Mouse (Mus musculus): ENCODE measurements at regions not wholly inside any gene's neighbourhood (a gene's known extent, or its start where the extent isn't known, plus 50 kb on each side); places are given as distances from the start of the nearest gene placed in this dataset.
"Not testable (repeated sequence)": the region's sequence is repeated elsewhere in the genome, so short reads cannot be mapped to it uniquely, and the experiment has no call there.

- WGBS: 2% methylated on average over 5 of the region's 5 CpGs
- H3K4me3 ChIP-seq: peak overlapping the region; percentile 56
- H3K9me3 ChIP-seq: no peaks in the 10 kb centered on the region
- no peaks in the 10 kb centered on the region for H3K27me3 ChIP-seq (ENCODE audit: poor library complexity, severe bottlenecking)
- H3K4me1 ChIP-seq: peaks cover 25% of the 10 kb centered on the region
- peak; percentile 45 for DNase-seq (ENCODE audit: extremely low spot score, low spot score)
- H3K27ac ChIP-seq: no peak overlapping the region
- H3K36me3 ChIP-seq (replicated peaks): no peaks in the 10 kb centered on the region
Observed at GRCm38 (mm10) chr9:104410211-104410610, 72.7 kb upstream of the Acpp start.

- H3K9me3 ChIP-seq: no peaks in the 10 kb centered on the region
- no peaks in the 10 kb centered on the region for H3K27me3 ChIP-seq (ENCODE audit: poor library complexity, severe bottlenecking)
- peak; percentile 16 for DNase-seq (ENCODE audit: extremely low spot score, low spot score)
- H3K4me3 ChIP-seq: peak overlapping the region; percentile 56
- H3K4me1 ChIP-seq: peaks cover 25% of the 10 kb centered on the region
- H3K36me3 ChIP-seq (replicated peaks): no peaks in the 10 kb centered on the region
- WGBS: 24% methylated on average over 12 of the region's 12 CpGs
- H3K27ac ChIP-seq: no peak overlapping the region
Observed at GRCm38 (mm10) chr9:104409381-104409780, 71.8 kb upstream of the Acpp start.

- peak; percentile 60 for DNase-seq (ENCODE audit: extremely low spot score, low spot score)
- 16% methylated on average over 21 of the region's 21 CpGs for WGBS
- Histone ChIP-seq H3K9me3 (no peaks in the 10 kb centered on the region), H3K4me3 (peak overlapping the region; percentile 56), H3K36me3 (replicated peaks) (no peaks in the 10 kb centered on the region), H3K27me3 (ENCODE audit: poor library complexity, severe bottlenecking) (no peaks in the 10 kb centered on the region), H3K4me1 (peaks cover 25% of the 10 kb centered on the region), H3K27ac (no peak overlapping the region)
Observed at GRCm38 (mm10) chr9:104408571-104409294, 71.2 kb upstream of the Acpp start.

DNA sequence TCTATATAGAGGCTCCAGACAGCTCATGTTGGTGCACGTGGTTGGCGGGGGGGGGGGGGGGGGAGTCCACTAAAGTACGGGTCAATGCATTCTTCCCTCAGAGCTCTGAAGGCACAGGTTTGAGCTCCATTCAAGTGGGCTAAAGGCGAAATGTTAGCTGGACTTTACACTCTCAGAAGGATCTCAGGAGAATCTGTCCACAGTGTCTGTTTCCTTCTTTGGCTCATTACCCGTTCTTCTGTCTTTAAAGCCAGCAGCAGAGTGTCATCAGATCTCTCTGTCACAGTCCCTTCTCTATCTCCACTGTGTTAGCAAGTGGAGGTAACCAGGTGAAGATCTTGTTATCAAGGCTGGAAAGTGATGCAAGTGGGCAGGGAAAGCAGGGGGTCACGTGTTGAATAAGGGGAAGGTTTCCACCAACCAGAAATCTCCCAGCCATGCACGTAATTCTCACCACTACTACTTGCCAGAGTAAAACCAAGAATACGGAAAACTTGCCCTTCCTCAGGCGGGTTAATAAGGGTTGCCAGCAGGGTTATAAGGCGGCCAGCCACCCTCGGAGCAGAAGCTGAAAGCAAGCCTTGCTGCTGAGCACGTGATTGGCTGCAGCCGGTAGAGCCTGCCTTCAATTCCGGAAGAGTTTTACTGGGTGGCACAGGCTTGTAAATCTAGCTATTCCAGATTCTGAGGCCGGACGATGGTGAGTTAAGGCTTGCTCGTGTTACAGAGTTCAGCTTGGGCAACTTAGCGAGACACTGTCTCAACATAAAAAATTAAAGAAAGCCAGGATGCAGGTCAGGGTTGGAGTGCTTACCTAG is 70.2 kb upstream of the Acpp start:
- DNase-seq (ENCODE audit: extremely low spot score, low spot score): peak; percentile 28
- Histone ChIP-seq H3K27ac (no peak overlapping the region), H3K4me3 (peak overlapping the region; percentile 56), H3K9me3 (no peaks in the 10 kb centered on the region), H3K27me3 (ENCODE audit: poor library complexity, severe bottlenecking) (no peaks in the 10 kb centered on the region), H3K4me1 (peaks cover 25% of the 10 kb centered on the region), H3K36me3 (replicated peaks) (no peaks in the 10 kb centered on the region)
- 26% methylated on average over 18 of the region's 18 CpGs for WGBS

GRCm38 (mm10) chr9:104407011-104407410 is 69.5 kb upstream of the Acpp start:
- Histone ChIP-seq H3K4me1 (peaks cover 25% of the 10 kb centered on the region), H3K4me3 (no peak overlapping the region), H3K27me3 (ENCODE audit: poor library complexity, severe bottlenecking) (no peaks in the 10 kb centered on the region), H3K27ac (no peak overlapping the region), H3K9me3 (no peaks in the 10 kb centered on the region), H3K36me3 (replicated peaks) (no peaks in the 10 kb centered on the region)
- WGBS: 57% methylated on average over 2 of the region's 2 CpGs
- DNase-seq (ENCODE audit: extremely low spot score, low spot score): no peak

GRCm38 (mm10) chr9:104406491-104406890 is 68.9 kb upstream of the Acpp start:
- no peak overlapping the region for H3K4me3 ChIP-seq
- H3K36me3 ChIP-seq (replicated peaks): no peaks in the 10 kb centered on the region
- no peak overlapping the region for H3K27ac ChIP-seq
- no peaks in the 10 kb centered on the region for H3K9me3 ChIP-seq
- no peak for DNase-seq (ENCODE audit: extremely low spot score, low spot score)
- WGBS: 86% methylated on average over 7 of the region's 7 CpGs
- peaks cover 25% of the 10 kb centered on the region for H3K4me1 ChIP-seq
- no peaks in the 10 kb centered on the region for H3K27me3 ChIP-seq (ENCODE audit: poor library complexity, severe bottlenecking)

GRCm38 (mm10) chr9:104403863-104404262 is 66.3 kb upstream of the Acpp start:
- H3K4me3 ChIP-seq: no peak overlapping the region
- no peaks in the 10 kb centered on the region for H3K27me3 ChIP-seq (ENCODE audit: poor library complexity, severe bottlenecking)
- no peaks in the 10 kb centered on the region for H3K36me3 ChIP-seq (replicated peaks)
- DNase-seq (ENCODE audit: extremely low spot score, low spot score): no peak
- no peak overlapping the region for H3K27ac ChIP-seq
- peaks cover 22% of the 10 kb centered on the region for H3K4me1 ChIP-seq
- no peaks in the 10 kb centered on the region for H3K9me3 ChIP-seq
- WGBS: 88% methylated on average over 1 of the region's 1 CpGs

DNA sequence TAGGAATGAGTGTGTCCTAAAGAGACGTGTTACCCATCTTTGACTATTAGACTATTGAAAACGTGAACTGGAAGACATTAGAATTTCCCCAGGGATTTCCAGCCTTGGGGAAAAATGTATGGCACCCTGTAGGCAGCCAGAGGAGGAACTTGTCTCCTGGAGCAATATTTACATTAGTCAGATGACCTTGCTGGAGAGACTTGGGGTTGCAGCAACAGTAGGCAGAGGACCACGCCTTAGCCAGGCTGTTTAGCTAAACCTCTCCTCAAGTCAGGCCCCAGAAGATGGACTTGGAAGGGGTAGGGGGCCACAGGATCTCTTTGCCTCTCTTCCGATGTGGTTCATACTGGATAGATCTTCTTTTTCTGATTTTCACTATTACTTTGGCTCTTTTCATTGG is 64.1 kb upstream of the Acpp start:
- peaks cover 2% of the 10 kb centered on the region for H3K4me1 ChIP-seq
- DNase-seq (ENCODE audit: extremely low spot score, low spot score): no peak
- no peak overlapping the region for H3K4me3 ChIP-seq
- WGBS: 84% methylated on average over 4 of the region's 4 CpGs
- no peak overlapping the region for H3K27ac ChIP-seq
- no peaks in the 10 kb centered on the region for H3K27me3 ChIP-seq (ENCODE audit: poor library complexity, severe bottlenecking)
- H3K36me3 ChIP-seq (replicated peaks): no peaks in the 10 kb centered on the region
- H3K9me3 ChIP-seq: no peaks in the 10 kb centered on the region

- Histone ChIP-seq H3K4me1 (no peaks in the 10 kb centered on the region), H3K27ac (no peak overlapping the region), H3K27me3 (ENCODE audit: poor library complexity, severe bottlenecking) (no peaks in the 10 kb centered on the region), H3K9me3 (no peaks in the 10 kb centered on the region), H3K4me3 (no peak overlapping the region), H3K36me3 (replicated peaks) (no peaks in the 10 kb centered on the region)
- DNase-seq (ENCODE audit: extremely low spot score, low spot score): no peak
- WGBS: 82% methylated on average over 1 of the region's 1 CpGs
Observed at GRCm38 (mm10) chr9:104399927-104400326, 62.4 kb upstream of the Acpp start.

DNA sequence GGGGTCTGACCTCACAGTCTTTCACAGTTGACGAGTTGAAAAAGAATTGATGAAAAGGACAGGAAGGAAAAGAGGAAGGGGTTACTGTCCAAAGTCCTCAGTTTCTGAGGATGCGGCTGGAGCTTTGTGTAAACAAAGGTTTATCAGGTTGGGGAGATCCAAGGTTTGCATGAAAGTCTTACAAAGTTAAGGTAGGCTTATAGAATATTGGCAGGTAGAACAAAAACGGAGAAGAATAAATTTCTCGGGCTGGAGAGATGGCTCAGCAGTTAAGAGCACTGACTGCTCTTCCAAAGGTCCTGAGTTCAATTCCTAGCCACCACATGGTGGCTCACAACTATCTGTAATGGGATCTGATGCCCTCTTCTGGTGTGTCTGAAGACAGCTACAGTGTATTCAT is 60.9 kb upstream of the Acpp start:
- H3K27ac ChIP-seq; H3K9me3 ChIP-seq; DNase-seq (ENCODE audit: extremely low spot score, low spot score); H3K4me1 ChIP-seq; H3K4me3 ChIP-seq; H3K36me3 ChIP-seq (replicated peaks); H3K27me3 ChIP-seq (ENCODE audit: poor library complexity, severe bottlenecking): not testable (repeated sequence)
- 83% methylated on average over 4 of the region's 4 CpGs for WGBS

DNA sequence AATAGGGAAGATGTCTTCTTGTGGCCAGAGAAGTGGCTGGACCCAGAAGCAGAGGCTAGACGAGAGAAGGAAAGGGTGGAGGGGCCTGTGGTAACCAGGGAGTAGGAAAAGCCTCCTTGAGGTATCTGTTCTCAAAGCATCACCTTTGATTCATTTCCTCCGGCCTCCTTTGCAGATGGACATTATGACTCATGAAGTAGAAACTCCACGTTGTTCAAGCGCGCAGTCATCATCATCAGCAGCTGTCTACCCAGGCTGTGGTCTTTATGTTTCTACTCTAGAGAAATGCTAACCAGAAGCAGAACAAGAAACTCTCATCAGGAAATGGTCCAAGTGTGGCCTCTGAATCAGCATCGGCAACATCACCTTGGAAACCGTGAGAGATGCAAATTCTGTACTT is 50.3 kb upstream of the Acpp start:
- Histone ChIP-seq H3K27me3 (ENCODE audit: poor library complexity, severe bottlenecking) (no peaks in the 10 kb centered on the region), H3K9me3 (no peaks in the 10 kb centered on the region), H3K36me3 (replicated peaks) (no peaks in the 10 kb centered on the region), H3K27ac (no peak overlapping the region), H3K4me1 (no peaks in the 10 kb centered on the region), H3K4me3 (no peak overlapping the region)
- WGBS: 93% methylated on average over 7 of the region's 7 CpGs
- DNase-seq (ENCODE audit: extremely low spot score, low spot score): no peak
